Mouse (Mus musculus) heart, postnatal 0 days (tissue): ENCODE results near the gene 9230110F15Rik. TPM values are rescaled to one million over a fixed set of nuclear protein-coding genes. Genes with fewer than 3 reads are reported as not detected.
"Not testable (repeated sequence)": the region's sequence is repeated elsewhere in the genome, so short reads cannot be mapped to it uniquely, and the experiment has no call there.

Experiments
- ATAC-seq: fragments of 200-750 bp; cut with Nextera tagmentation; 2 replicates; pipeline ENCODE4 v1.8.0; 2017; ENCODE audit warnings: low read depth, moderate number of reproducible peaks, moderate library complexity; ENCODE audit not compliant: insufficient read depth
- DNase-seq: peaks from one replicate; pipeline ENCODE4 v3.0.0-alpha.2; 2016; ENCODE audit warnings: low spot score
- H3K27ac ChIP-seq: fragments of 300-500 bp; sonication (generic); 2 replicates; pipeline ENCODE4 v1.5.1; 2014; ENCODE audit warnings: low read depth, mild to moderate bottlenecking
- H3K27me3 ChIP-seq: fragments of 300-500 bp; sonication (generic); 2 replicates; pipeline ENCODE4 v1.6.1; 2014; ENCODE audit warnings: low read length, mixed read lengths; ENCODE audit not compliant: control insufficient read depth, insufficient read depth
- H3K36me3 ChIP-seq: fragments of 300-500 bp; sonication (generic); replicated peaks from 2 replicates; pipeline ENCODE4 v1.6.1; 2014; ENCODE audit warnings: low read length, mixed read lengths; ENCODE audit not compliant: control insufficient read depth, insufficient read depth
- H3K4me1 ChIP-seq: fragments of 300-500 bp; sonication (generic); 2 replicates; pipeline ENCODE4 v1.6.1; 2014; ENCODE audit warnings: antibody characterized with exemption; ENCODE audit not compliant: control insufficient read depth, insufficient read depth
- H3K4me2 ChIP-seq: fragments of 300-500 bp; sonication (generic); 2 replicates; pipeline ENCODE4 v1.6.1; 2014; ENCODE audit warnings: low read depth, mild to moderate bottlenecking, low read length, moderate library complexity
- H3K4me3 ChIP-seq: fragments of 300-500 bp; sonication (generic); 2 replicates; pipeline ENCODE4 v1.5.1; 2014; ENCODE audit warnings: low read depth, low read length
- H3K9ac ChIP-seq: fragments of 300-500 bp; sonication (generic); replicated peaks from 2 replicates; pipeline ENCODE4 v1.6.1; 2014; ENCODE audit warnings: low read depth, low read length, mixed read lengths
- H3K9me3 ChIP-seq: fragments of 300-500 bp; sonication (generic); replicated peaks from 2 replicates; pipeline ENCODE4 v1.6.1; 2016; ENCODE audit warnings: low read length; ENCODE audit not compliant: control insufficient read depth
- CTCF ChIP-seq: IDR thresholded peaks from 2 replicates; pipeline ENCODE4 v1.5.1; 2016; ENCODE audit warnings: antibody characterized with exemption, control low read depth, low read depth
- EP300 ChIP-seq: IDR thresholded peaks from 2 replicates; pipeline ENCODE4 v1.6.1; 2016; ENCODE audit warnings: antibody characterized with exemption, low read depth
- WGBS: fragments of 180-500 bp; shearing (Covaris S2); extraction: QIAGEN DNeasy Blood & Tissue Kit; methylation state at CpG from one replicate; pipeline ENCODE4 v1.1.7; 2014; 5-methylcytosine and 5-hydroxymethylcytosine counted together
- polyA plus RNA-seq: library from polyadenylated mRNA; unstranded; fragments of >200 nt; fragmentation: Nextera tagmentation; extraction: Ambion mirVana; gene quantifications from 2 replicates; pipeline ENCODE4 v1.2.1, GENCODE M21; 2015
- total RNA-seq: library from RNA; depleted of rRNA; stranded (reverse); fragments of >200 nt; gene quantifications from 2 replicates; pipeline ENCODE4 v1.2.3, GENCODE M21; 2014; ENCODE audit warnings: low replicate concordance; rRNA removed

Gene 9230110F15Rik
- not detected in 2 replicates for total RNA-seq
- polyA plus RNA-seq, result not detected in 2 replicates

GRCm38 (mm10) chr9:35844050-35844449, at the start of gene 9230110F15Rik:
Gene 9230110F15Rik, minus strand, starts transcription at chr9:35844150.
- H3K9ac ChIP-seq, result no peak within 1 kb of the TSS
- ATAC-seq (no peak), DNase-seq (no peak)
- no peaks in the 10 kb centered on the region for H3K4me1 ChIP-seq
- H3K36me3 ChIP-seq, result no peaks in the 10 kb centered on the region
- H3K27me3 ChIP-seq, result no peaks in the 10 kb centered on the region
- no peak for TF ChIP-seq EP300
- TF ChIP-seq CTCF, result no peak
- H3K9me3 ChIP-seq, result no peaks in the 10 kb centered on the region
- H3K4me3 ChIP-seq, result no peak within 1 kb of the TSS
- no peak within 1 kb of the TSS for H3K4me2 ChIP-seq
- 61% methylated on average over 1 of the region's 1 CpGs for WGBS
- no peak within 1 kb of the TSS for H3K27ac ChIP-seq

DNA sequence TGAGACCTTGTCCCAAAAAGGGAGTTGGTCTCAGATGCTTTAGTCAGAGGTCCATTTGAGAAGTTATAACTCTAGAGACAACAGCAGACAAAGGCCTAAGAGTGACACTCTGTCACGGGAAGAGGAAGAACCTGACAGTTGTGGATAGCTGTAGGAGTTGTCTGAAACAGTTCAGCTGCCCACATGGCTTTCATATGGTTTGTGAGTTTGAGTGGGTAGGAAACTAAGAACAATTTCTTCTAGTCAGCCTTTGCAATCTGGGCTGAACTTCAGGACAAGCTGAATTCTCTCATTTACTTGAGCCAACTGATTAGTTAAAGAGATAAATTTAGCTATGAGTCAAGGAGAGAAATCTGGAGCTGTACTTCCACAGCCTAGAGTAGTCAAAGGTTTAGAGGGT, 49.2 kb upstream of the 9230110F15Rik start:
- 33% methylated on average over 1 of the region's 1 CpGs for WGBS
- H3K36me3 ChIP-seq, H3K27me3 ChIP-seq, H3K27ac ChIP-seq, H3K4me3 ChIP-seq, DNase-seq, H3K4me1 ChIP-seq, H3K4me2 ChIP-seq, H3K9me3 ChIP-seq, ATAC-seq, H3K9ac ChIP-seq: not testable (repeated sequence)

- WGBS, result 92% methylated on average over 15 of the region's 15 CpGs
Observed at GRCm38 (mm10) chr9:35817881-35818280, 26.1 kb downstream of the 9230110F15Rik start.

GRCm38 (mm10) chr9:35798146-35798545, 45.8 kb downstream of the 9230110F15Rik start:
- H3K4me3 ChIP-seq, result no peak overlapping the region
- DNase-seq, result no peak
- TF ChIP-seq EP300 (no peak), CTCF (no peak)
- H3K9me3 ChIP-seq, result peaks cover 10% of the 10 kb centered on the region; the same call in 1 of the 2 replicates
- no peak overlapping the region for H3K4me2 ChIP-seq
- no peaks in the 10 kb centered on the region for H3K4me1 ChIP-seq
- no peaks in the 10 kb centered on the region for H3K36me3 ChIP-seq
- H3K27me3 ChIP-seq, result no peaks in the 10 kb centered on the region
- ATAC-seq, result no peak
- no peak overlapping the region for H3K9ac ChIP-seq
- no peak overlapping the region for H3K27ac ChIP-seq

More at GRCm38 (mm10) chr9:35817881-35818280, 26.1 kb downstream of the 9230110F15Rik start:
- ATAC-seq, H3K27ac ChIP-seq, H3K4me2 ChIP-seq, H3K4me3 ChIP-seq, DNase-seq, H3K4me1 ChIP-seq, H3K27me3 ChIP-seq, H3K36me3 ChIP-seq, H3K9ac ChIP-seq, H3K9me3 ChIP-seq: not testable (repeated sequence)

DNA sequence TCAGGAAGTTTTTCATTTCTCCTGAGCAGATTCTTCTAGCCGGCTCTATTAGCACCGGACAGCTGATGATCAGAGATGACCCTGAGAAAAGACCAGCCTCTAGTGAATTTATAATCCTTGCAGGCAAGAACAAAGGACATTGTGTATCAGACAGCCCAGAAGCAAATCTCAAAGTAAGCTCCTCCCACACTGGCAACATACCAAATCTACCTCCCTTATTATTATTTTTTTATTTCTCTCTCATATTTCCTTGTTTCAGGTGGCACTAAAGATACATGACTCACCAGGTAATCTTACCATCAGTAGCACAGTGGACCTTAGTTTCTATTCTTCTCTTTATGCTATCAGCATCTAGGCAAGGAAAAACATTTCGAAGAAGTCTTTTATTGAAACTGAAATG, 53.9 kb downstream of the 9230110F15Rik start, which contains the start of the genes Gm27235 and D730048I06Rik:
Gene Gm27235 (minus strand): TSS at position 101 of the 400 bp plus-strand sequence.
Gene D730048I06Rik (minus strand): TSS at position 112 of the 400 bp plus-strand sequence.
- Histone ChIP-seq H3K4me1 (no peaks in the 10 kb centered on the region), H3K4me2 (no peak within 1 kb of the TSS), H3K27me3 (no peaks in the 10 kb centered on the region), H3K9ac (no peak within 1 kb of the TSS), H3K27ac (no peak within 1 kb of the TSS), H3K9me3 (0 out of 2 replicates have a peak, but pooled peaks cover 12% of the 10 kb centered on the region), H3K4me3 (no peak within 1 kb of the TSS), H3K36me3 (no peaks in the 10 kb centered on the region)
- WGBS, result 84% methylated on average over 3 of the region's 3 CpGs
- TF ChIP-seq EP300, result no peak
- no peak for TF ChIP-seq CTCF
- ATAC-seq, result no peak
- DNase-seq, result no peak

Other genes with a start within 250 kb of the 9230110F15Rik start
- not detected in 2 replicates for gene Pate4, start 232.2 kb downstream of the 9230110F15Rik start, total RNA-seq
- not detected in 2 replicates for gene Pate4, start 232.2 kb downstream of the 9230110F15Rik start, polyA plus RNA-seq
- gene Pate3, start 195.9 kb downstream of the 9230110F15Rik start, total RNA-seq, result not detected in 2 replicates
- not detected in 2 replicates for gene Pate3, start 195.9 kb downstream of the 9230110F15Rik start, polyA plus RNA-seq
- not detected in 2 replicates for gene Pate1, start 156.8 kb downstream of the 9230110F15Rik start, total RNA-seq
- gene Pate1, start 156.8 kb downstream of the 9230110F15Rik start, polyA plus RNA-seq, result not detected in 2 replicates
- not detected in 2 replicates for gene Gm17677, start 103.1 kb downstream of the 9230110F15Rik start, total RNA-seq
- gene Gm17677, start 103.1 kb downstream of the 9230110F15Rik start, polyA plus RNA-seq, result not detected in 2 replicates
- gene Gm17727, start 66.0 kb downstream of the 9230110F15Rik start, total RNA-seq, result not detected in 2 replicates
- not detected in 2 replicates for gene Gm17727, start 66.0 kb downstream of the 9230110F15Rik start, polyA plus RNA-seq
- not detected in 2 replicates for gene Gm27235, start 54.0 kb downstream of the 9230110F15Rik start, total RNA-seq
- not detected in 2 replicates for gene Gm27235, start 54.0 kb downstream of the 9230110F15Rik start, polyA plus RNA-seq
- not detected in 2 replicates for gene D730048I06Rik, start 54.0 kb downstream of the 9230110F15Rik start, total RNA-seq
- not detected in 2 replicates for gene D730048I06Rik, start 54.0 kb downstream of the 9230110F15Rik start, polyA plus RNA-seq
- gene 9230113P08Rik, start 64.3 kb upstream of the 9230110F15Rik start, total RNA-seq, result not detected in 2 replicates
- not detected in 2 replicates for gene 9230113P08Rik, start 64.3 kb upstream of the 9230110F15Rik start, polyA plus RNA-seq